Mouse (Mus musculus): ENCODE measurements around the gene Tmsb15l. TPM values are rescaled to one million over a fixed set of nuclear protein-coding genes. Genes with fewer than 3 reads are reported as not detected.
A peak's percentile ranks its signal among the peaks of the same experiment; 100 is the strongest.
"Not testable (repeated sequence)": the region's sequence is repeated elsewhere in the genome, so short reads cannot be mapped to it uniquely, and the experiment has no call there.

Gene Tmsb15l
- 1 to 10 TPM; 1.0 to 1.1 TPM for total RNA-seq (2021)
- long read RNA-seq, experiment 1, partial matches to known transcripts: 0 of 1 reads
- long read RNA-seq, experiment 1, other reads (novel, unspliced or antisense): 0 of 1 reads
- long read RNA-seq, experiment 2, partial matches to known transcripts: 0 of 1 reads
- long read RNA-seq, experiment 2, other reads (novel, unspliced or antisense): 0 of 1 reads

DNA sequence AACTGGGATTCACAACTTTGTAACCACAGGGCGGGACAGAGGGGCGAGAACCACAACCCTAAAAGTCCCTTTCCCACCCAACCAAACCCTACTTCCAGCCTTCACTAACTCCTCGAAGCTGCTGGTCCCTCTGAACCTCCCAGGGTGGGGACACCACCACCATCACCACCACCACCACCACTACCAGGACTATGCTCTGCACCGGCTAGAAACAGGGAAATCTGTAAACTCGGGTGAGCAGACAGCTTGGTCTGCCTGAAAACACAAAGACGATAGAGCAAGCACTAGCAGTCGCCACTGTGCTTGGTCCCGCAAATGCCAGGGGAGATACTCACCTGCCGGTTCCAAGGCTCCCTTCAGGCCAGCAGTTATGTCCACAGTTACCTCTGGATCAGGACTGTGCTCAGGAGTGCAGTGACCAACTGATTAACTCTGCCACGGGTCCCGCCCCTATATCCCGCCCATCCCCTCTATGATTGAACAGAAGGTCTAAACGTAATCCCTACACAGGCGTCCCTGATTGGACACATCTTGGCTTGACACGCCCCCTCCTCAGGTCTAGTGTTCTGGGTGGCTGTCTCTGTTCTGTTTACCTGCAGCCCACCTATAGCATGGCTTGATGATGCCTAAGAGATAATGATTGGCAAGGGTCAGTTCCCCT, at the start of gene Tmsb15l, which contains the start of gene Tmsb15b1:
TSS of gene Tmsb15l (minus strand) at position 446 of the 661 bp plus-strand sequence.
TSS of gene Tmsb15b1 (minus strand) at position 451 of the 661 bp plus-strand sequence.
- peak; percentile 72 for DNase-seq

DNA sequence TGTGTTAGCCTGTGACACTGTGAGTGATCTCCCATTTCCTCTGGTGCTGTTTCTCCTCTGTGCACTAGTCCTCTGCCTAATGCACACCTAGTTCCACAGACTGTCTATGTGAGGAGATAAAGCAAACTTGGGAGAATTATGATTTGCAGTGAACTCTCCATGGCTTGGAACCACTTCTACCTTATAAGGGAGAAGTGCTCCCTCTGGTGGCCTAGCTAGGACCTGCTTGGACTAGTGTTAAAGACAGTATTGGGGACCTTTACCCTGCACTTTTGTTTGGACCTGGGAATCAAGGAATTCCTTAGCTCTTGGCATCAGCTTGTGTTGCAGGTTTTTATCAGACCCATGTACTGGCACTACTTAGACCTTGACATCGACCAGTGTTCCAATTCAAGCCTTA, 42.6 kb upstream of the Tmsb15l start:
- peak; percentile 72 for DNase-seq

GRCm38 (mm10) chrX:137017668-137018067, 41.0 kb upstream of the Tmsb15l start:
- no peak for DNase-seq

- DNase-seq: peak; percentile 55
Observed at GRCm38 (mm10) chrX:137015099-137015709, 38.5 kb upstream of the Tmsb15l start.

DNA sequence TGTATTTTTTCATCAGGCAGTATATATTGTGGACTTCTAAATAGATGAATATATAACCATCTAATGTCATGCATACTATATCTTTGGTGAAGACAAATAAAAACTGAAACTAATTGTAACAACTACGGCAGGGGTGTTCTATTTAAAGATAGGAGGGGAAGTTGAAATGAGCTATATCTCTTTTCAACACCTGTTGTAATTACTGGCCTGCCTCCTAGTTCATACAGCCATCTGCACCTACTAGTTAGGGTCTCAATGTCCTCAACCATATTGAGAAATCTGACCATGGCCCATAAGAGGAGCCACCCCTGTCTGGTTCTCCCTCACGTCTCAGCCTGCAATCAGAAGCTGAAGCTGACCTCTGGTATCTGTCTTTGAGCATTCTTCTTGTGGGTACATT, 19.6 kb upstream of the Tmsb15l start:
- DNase-seq: no peak

- DNase-seq: no peak
Observed at GRCm38 (mm10) chrX:136993641-136994040, 17.0 kb upstream of the Tmsb15l start.

GRCm38 (mm10) chrX:136992978-136993547, 16.4 kb upstream of the Tmsb15l start, which contains the start of gene Zcchc18:
Gene Zcchc18 (plus strand): TSS chrX:136993155.
- peak; percentile 65 for DNase-seq

DNA sequence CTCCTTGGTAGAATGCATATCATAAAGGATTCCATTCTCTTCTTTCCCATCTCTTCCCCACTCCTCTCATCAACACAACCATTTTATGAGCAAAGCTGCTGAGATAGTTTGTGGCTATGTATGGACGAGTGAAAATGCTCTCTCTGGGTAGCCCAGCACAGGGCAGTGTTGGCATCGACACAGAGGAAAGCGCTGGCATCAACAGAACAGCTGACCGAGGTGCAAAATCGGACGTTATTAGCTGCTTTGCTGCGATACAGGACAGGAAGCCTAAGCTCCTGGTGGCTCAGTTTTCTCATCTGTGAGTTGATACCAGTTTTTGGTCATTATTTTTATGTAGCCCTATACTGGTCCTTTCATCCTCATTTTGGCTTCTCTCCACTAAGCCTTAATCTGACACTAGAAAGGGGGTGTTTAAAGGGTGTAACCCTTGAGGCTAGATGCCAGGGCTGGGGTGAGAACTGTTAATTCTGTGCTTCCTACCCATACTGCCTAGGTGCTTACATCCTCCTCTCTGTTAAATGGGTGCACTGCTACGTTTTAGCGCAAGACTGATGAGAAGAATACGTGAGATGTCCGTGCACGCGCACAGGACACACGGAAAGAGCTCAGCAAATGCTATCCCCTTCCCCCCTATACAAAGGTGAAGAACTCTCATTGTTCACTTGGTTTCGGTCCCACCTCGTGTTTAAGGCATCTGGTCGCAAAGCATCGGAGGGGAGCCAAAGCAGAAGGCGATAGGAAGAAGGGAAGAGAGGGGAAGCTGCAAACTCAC, 15.7 kb upstream of the Tmsb15l start:
- no peak for DNase-seq

GRCm38 (mm10) chrX:136991274-136991673, 14.6 kb upstream of the Tmsb15l start:
- DNase-seq: no peak

GRCm38 (mm10) chrX:136986039-136986438, 9.4 kb upstream of the Tmsb15l start:
- no peak for DNase-seq

- DNase-seq: no peak
Observed at GRCm38 (mm10) chrX:136978616-136979015, 1.9 kb upstream of the Tmsb15l start.

DNA sequence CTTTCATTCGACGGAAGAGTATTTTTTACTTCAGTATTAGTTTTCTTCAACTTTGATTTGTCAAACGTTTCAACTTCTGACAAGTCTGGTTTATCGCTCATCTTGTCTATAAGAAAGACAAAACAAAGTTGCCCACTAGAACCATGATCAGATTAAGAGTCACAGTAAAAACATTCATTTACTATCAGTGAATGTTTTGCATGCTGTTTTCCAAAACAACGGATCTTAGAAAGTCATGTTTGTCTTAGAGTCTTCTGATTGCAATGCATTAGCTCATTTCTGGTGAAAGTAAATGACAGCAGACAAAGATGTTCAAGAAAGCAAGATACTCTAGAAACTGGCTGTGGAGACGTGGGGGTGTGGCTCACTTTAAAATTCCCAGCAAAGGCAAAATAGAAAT, 1.3 kb downstream of the Tmsb15l start, which contains the start of gene Tmsb15b2:
TSS of gene Tmsb15b2 (minus strand) at position 101 of the 400 bp plus-strand sequence.
- not testable (repeated sequence) for DNase-seq

DNA sequence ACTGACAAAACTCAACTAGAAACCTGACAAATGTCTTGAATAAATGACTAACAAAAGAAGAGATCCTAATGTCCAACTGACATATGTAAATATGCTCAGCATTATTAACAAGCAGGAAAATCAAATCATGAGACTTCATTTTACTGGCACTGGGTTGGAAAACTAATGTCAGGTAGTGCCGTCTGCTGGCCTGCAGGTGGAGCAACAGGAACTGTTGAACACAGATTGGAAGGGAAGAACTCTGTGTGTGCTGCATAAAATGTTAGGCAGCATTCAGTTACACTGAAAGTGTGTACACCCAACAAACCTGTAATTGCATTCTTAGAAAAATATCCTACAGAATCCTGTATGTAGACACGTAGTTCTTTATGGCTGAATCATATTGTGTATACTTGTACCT, 17.0 kb downstream of the Tmsb15l start:
- peak; percentile 10 for DNase-seq

DNA sequence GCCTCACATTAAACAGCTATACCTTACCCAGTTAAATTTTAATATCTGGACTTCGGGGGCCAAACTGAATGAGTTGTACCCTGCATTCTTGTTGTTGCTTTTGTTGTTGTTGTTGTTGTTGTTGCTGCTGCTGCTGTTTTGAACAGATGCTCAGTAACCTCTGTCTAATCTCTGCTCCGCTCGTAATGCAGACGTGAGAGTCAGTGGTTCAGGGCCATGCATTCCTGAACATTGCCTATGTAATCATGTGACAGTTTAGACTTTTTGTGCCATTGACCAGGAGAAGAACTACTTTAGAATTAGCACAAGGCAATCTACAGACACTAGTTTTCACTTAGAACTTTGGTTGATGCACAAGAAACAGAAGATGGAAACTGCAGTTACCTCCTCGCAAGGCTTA, 18.4 kb downstream of the Tmsb15l start:
- DNase-seq: not testable (repeated sequence)

DNA sequence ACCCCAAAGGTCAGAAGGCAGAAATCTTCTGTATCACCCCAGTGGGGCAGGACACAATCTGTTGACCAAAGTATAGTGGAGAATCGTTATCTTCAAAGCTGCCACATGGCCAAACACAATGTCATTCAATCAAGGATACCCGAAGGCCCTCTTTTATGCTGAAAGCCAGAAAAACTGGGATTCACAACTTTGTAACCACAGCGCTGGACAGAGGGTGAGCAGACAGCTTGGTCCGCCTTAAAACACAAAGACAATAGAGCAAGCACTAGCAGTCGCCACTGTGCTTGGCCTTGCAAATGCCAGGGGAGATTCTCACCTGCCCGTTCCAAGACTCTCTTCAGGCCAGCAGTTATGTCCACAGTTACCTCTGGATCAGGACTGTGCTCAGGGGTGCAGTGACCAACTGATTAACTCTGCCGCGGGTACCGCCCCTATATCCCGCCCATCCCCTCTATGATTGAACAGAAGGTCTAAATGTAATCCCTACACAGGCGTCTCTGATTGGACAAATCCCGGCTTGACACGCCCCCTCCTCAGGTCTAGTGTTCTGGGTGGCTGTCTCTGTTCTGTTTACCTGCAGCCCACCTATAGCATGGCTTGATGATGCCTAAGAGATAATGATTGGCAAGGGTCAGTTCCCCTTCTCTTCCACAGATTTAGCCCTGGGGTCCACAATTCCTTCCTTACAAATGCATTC, 18.9 kb downstream of the Tmsb15l start:
- DNase-seq: peak; percentile 56

DNA sequence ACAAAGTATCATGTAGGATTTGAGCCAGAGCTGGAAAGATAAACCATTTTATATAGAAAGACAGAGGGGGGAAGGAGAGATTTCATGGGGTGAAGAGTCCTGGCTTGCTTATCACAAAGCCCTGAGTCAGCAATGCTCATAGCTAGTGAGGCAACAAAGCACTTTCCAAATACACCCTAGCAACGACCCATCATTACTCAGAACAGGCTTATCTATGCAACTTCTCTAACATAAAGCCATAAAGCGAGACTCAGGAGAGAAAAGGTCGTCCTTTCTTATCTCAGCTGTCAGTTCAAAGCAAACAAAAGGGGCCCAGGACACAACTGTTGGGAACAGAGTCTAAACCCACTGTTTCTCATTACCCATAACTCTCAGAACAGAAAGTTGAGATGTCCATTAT, 38.7 kb downstream of the Tmsb15l start:
- no peak for DNase-seq

GRCm38 (mm10) chrX:136927031-136927430, 49.6 kb downstream of the Tmsb15l start, which contains the start of gene H2bfm:
Gene H2bfm (plus strand): TSS chrX:136927325.
- no peak for DNase-seq

GRCm38 (mm10) chrX:136925863-136926262, 50.8 kb downstream of the Tmsb15l start:
- DNase-seq: no peak

Measured in adrenal gland, postnatal 10 days (tissue).